Mouse (Mus musculus): ENCODE data around the gene Kctd21. TPM values are rescaled to one million over a fixed set of nuclear protein-coding genes. Genes with fewer than 3 reads are reported as not detected.

Kctd21 gene
- polyA plus RNA-seq, 1 experiment from 2014 or later = 5.3 TPM

DNA sequence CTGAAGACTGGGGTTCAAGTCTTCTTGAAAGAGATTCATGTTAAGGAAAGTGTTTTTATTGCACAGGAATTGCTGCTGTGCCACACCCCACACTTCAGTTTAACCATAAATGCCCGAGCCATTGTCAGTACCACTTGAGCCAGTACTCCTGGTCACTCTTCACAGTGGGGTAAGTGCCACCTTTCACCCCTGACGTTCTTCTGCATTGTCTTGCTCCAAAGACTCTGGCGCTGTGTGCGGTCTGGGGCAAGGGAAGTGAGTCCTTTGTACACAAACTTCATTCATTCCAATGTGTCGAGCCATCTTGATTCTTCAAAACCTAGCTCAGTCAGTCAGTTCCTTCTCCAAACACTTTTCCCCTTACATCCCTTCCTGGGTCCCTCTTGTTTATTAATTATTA is 28.0 kb downstream of the Kctd21 start:
- Histone ChIP-seq H3K9me3 (replicated peaks; ENCODE audit: control insufficient read depth, low read length) (no peaks in the 10 kb centered on the region), H3K27ac (ENCODE audit: low read length) (no peak overlapping the region), H3K4me2 (ENCODE audit: low read depth, low read length) (no peak overlapping the region), H3K36me3 (ENCODE audit: control insufficient read depth, insufficient read depth, low read length) (no peaks in the 10 kb centered on the region), H3K27me3 (ENCODE audit: control insufficient read depth, insufficient read depth, low read length) (no peaks in the 10 kb centered on the region), H3K4me3 (replicated peaks; ENCODE audit: low read length) (no peak overlapping the region), H3K9ac (ENCODE audit: low read length) (no peak overlapping the region), H3K4me1 (ENCODE audit: control insufficient read depth, insufficient read depth, low read length) (no peaks in the 10 kb centered on the region)
- no peak for ATAC-seq (ENCODE audit: insufficient read depth, low FRiP score)
- 65% methylated on average over 5 of the region's 5 CpGs for WGBS

DNA sequence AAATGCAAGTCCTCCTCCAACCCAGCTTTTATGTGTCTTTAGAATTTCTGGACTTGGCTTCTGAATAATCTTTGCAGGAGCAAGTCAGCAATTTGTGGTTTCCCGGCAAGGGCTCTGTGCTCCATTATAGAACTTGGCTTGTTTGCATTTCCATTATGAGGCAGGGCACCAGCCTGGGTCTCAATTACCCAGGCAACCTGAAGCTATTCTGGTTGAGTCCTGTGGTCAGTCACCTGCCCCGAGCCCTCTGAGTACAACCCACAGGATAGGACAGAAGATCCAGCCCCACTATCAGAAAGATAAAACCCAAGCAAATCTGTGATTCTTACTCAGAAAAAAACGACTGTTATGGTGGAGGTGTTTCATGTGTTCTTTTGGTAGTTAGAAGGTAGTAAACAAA is 28.8 kb downstream of the Kctd21 start:
- Histone ChIP-seq H3K27ac (ENCODE audit: low read length) (no peak overlapping the region), H3K4me3 (replicated peaks; ENCODE audit: low read length) (no peak overlapping the region), H3K9me3 (replicated peaks; ENCODE audit: control insufficient read depth, low read length) (no peaks in the 10 kb centered on the region), H3K4me2 (ENCODE audit: low read depth, low read length) (no peak overlapping the region), H3K9ac (ENCODE audit: low read length) (no peak overlapping the region), H3K36me3 (ENCODE audit: control insufficient read depth, insufficient read depth, low read length) (no peaks in the 10 kb centered on the region), H3K27me3 (ENCODE audit: control insufficient read depth, insufficient read depth, low read length) (no peaks in the 10 kb centered on the region), H3K4me1 (ENCODE audit: control insufficient read depth, insufficient read depth, low read length) (no peaks in the 10 kb centered on the region)
- WGBS = 51% methylated on average over 3 of the region's 3 CpGs
- ATAC-seq (ENCODE audit: insufficient read depth, low FRiP score) = no peak

DNA sequence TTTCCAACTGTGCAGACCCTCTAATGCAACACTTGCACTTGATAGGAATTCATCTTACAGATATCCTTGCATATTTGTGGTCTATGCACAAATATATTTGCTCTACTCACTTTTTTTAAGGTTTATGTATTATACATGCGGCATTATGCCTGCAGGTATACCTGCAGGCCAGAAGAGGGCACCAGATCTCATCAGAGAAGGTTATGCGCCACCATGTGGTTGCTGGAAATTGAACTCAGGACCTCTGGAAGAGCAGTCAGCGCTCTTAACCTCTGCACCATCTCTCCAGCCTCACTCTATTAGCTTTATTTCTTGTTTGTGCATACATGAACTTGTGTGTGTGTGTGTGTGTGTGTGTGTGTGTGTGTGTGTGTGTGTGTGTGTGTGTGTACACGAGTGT is 29.3 kb downstream of the Kctd21 start:
- Histone ChIP-seq H3K27ac (ENCODE audit: low read length) (no peak overlapping the region), H3K9me3 (replicated peaks; ENCODE audit: control insufficient read depth, low read length) (no peaks in the 10 kb centered on the region), H3K9ac (ENCODE audit: low read length) (no peak overlapping the region), H3K36me3 (ENCODE audit: control insufficient read depth, insufficient read depth, low read length) (no peaks in the 10 kb centered on the region), H3K4me1 (ENCODE audit: control insufficient read depth, insufficient read depth, low read length) (no peaks in the 10 kb centered on the region), H3K4me2 (ENCODE audit: low read depth, low read length) (no peak overlapping the region), H3K27me3 (ENCODE audit: control insufficient read depth, insufficient read depth, low read length) (no peaks in the 10 kb centered on the region), H3K4me3 (replicated peaks; ENCODE audit: low read length) (no peak overlapping the region)
- 29% methylated on average over 4 of the region's 4 CpGs for WGBS
- ATAC-seq (ENCODE audit: insufficient read depth, low FRiP score) = no peak

DNA sequence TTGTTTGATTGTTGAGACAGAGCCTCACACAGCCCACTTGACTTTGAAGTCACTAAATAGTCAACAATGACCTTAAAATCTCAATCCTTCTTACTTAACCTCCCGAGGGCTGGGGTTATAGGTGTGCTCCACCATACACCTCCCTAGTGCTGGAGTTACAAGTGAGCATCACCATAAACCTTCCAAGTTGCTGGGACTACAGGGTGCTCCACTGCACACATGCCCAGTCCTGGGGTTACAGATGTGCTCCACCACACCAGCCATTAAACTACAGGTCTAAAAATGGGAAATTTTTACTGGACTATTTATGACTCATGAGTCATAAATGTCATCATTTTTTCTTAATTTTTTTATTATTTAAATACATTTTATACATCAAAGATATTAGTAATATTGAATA is 33.8 kb downstream of the Kctd21 start:
- Histone ChIP-seq H3K4me3 (replicated peaks; ENCODE audit: low read length) (no peak overlapping the region), H3K4me2 (ENCODE audit: low read depth, low read length) (no peak overlapping the region), H3K27ac (ENCODE audit: low read length) (no peak overlapping the region), H3K9ac (ENCODE audit: low read length) (no peak overlapping the region), H3K4me1 (ENCODE audit: control insufficient read depth, insufficient read depth, low read length) (0 out of 2 replicates have a peak, but pooled peaks cover 2% of the 10 kb centered on the region), H3K9me3 (replicated peaks; ENCODE audit: control insufficient read depth, low read length) (no peaks in the 10 kb centered on the region), H3K36me3 (ENCODE audit: control insufficient read depth, insufficient read depth, low read length) (no peaks in the 10 kb centered on the region), H3K27me3 (ENCODE audit: control insufficient read depth, insufficient read depth, low read length) (no peaks in the 10 kb centered on the region)
- no peak for ATAC-seq (ENCODE audit: insufficient read depth, low FRiP score)
- 73% methylated on average over 1 of the region's 1 CpGs for WGBS

DNA sequence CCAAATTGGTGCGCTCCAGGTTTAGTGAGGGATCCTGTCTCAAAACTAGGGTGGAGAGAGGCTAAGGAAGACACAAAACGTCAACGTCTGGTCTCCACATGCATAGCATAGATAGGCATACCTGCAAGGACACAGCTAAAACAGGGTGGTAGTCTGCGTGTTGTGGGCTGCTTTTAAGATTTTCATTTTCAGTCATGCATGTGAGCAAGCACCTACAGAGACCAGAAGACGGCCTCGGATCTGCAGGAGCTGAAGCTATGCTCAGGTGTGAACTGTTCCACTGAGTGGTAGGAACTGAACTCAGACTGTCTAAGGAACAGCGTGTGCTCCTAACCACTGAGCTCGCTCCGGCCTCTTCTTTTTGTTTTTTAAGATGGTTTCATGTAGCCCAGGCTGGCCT is 43.0 kb downstream of the Kctd21 start:
- WGBS = 96% methylated on average over 9 of the region's 9 CpGs
- Histone ChIP-seq H3K4me2 (ENCODE audit: low read depth, low read length) (no peak overlapping the region), H3K9ac (ENCODE audit: low read length) (no peak overlapping the region), H3K4me3 (replicated peaks; ENCODE audit: low read length) (no peak overlapping the region), H3K36me3 (ENCODE audit: control insufficient read depth, insufficient read depth, low read length) (peaks cover 16% of the 10 kb centered on the region), H3K4me1 (ENCODE audit: control insufficient read depth, insufficient read depth, low read length) (peaks cover 12% of the 10 kb centered on the region), H3K27ac (ENCODE audit: low read length) (no peak overlapping the region), H3K27me3 (ENCODE audit: control insufficient read depth, insufficient read depth, low read length) (no peaks in the 10 kb centered on the region), H3K9me3 (replicated peaks; ENCODE audit: control insufficient read depth, low read length) (no peaks in the 10 kb centered on the region)
- no peak for ATAC-seq (ENCODE audit: insufficient read depth, low FRiP score)

DNA sequence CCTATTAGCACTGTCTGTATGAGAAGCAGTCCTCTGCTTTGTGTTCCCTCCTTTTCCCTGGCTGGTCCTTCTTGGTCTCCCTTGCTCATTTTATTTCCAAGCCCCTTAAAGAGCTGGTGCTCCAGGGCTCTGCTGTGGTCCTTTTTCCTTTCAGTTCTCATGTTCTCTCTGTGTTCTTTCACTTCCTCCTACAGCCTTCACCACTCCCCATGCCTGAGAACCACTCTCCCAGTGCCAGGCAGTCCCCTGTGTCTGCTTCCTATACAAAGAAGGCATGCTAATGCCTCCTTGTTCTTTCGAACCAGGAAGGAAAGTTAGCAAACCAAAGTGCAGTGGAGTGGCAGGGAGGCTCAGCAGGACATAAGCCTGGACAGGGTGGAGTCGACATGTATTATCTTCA is 43.8 kb downstream of the Kctd21 start:
- ATAC-seq (ENCODE audit: insufficient read depth, low FRiP score) = no peak
- Histone ChIP-seq H3K27ac (ENCODE audit: low read length) (no peak overlapping the region), H3K27me3 (ENCODE audit: control insufficient read depth, insufficient read depth, low read length) (no peaks in the 10 kb centered on the region), H3K9me3 (replicated peaks; ENCODE audit: control insufficient read depth, low read length) (no peaks in the 10 kb centered on the region), H3K4me3 (replicated peaks; ENCODE audit: low read length) (no peak overlapping the region), H3K9ac (ENCODE audit: low read length) (no peak overlapping the region), H3K4me2 (ENCODE audit: low read depth, low read length) (no peak overlapping the region), H3K36me3 (ENCODE audit: control insufficient read depth, insufficient read depth, low read length) (peaks cover 16% of the 10 kb centered on the region), H3K4me1 (ENCODE audit: control insufficient read depth, insufficient read depth, low read length) (peaks cover 10% of the 10 kb centered on the region)
- WGBS = 72% methylated on average over 2 of the region's 2 CpGs

DNA sequence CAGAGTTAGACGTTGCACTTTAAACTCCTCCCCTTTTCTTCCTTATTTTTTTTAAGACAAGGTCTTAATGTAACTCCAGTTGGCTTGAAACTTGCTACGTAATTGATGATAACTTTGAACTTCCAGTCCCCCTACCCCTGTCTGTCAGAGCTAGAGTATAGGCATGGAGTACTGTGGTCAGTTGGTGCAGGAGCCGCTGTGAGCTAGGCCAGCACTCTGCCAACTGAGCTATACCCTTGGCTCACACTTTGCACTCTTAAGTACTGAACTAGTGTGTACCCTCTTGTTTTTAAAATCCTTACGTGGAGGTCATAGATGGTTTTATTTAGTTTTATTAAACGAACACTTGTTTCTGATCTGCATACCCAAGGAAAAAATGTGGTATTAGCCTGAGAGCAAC is 47.2 kb downstream of the Kctd21 start:
- no peaks in the 10 kb centered on the region for H3K9me3 ChIP-seq (replicated peaks; ENCODE audit: control insufficient read depth, low read length)
- no peaks in the 10 kb centered on the region for H3K4me1 ChIP-seq (ENCODE audit: control insufficient read depth, insufficient read depth, low read length)
- H3K4me3 ChIP-seq (replicated peaks; ENCODE audit: low read length) = no peak overlapping the region
- no peaks in the 10 kb centered on the region for H3K27me3 ChIP-seq (ENCODE audit: control insufficient read depth, insufficient read depth, low read length)
- no peak for ATAC-seq (ENCODE audit: insufficient read depth, low FRiP score)
- peaks cover 21% of the 10 kb centered on the region for H3K36me3 ChIP-seq (ENCODE audit: control insufficient read depth, insufficient read depth, low read length)
- 88% methylated on average over 5 of the region's 5 CpGs for WGBS
- no peak overlapping the region for H3K27ac ChIP-seq (ENCODE audit: low read length)
- H3K4me2 ChIP-seq (ENCODE audit: low read depth, low read length) = no peak overlapping the region
- no peak overlapping the region for H3K9ac ChIP-seq (ENCODE audit: low read length)

DNA sequence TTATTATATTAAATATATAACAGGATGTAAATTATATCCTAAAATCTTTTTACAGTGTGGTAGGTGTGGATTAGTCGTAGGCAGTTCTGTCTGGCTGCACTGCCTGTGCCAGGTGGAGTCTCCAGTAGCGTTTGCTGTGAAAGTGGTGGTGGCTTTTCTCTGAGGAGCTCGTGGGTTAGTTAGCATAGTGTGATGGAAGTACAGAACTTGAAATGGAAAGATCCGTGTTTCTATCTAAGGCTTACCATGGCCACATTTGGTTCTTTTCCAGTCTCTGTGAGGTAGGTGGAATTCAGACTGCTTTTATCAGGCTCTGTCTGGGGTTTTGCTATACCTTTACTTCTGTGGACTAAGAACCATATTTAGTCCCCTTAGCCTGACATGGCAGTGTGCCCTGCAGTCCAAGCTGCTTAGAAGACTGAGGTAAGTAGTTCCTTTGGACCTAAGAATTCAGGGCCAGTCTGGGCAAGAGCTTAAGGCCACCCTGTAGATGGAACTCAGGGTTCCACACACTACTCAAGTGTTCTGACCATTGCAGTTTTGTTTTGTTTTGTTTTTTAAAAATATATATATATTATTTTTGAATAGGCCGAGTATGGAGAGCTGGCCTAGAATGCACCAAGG is 48.5 kb downstream of the Kctd21 start:
- no peak for ATAC-seq (ENCODE audit: insufficient read depth, low FRiP score)
- Histone ChIP-seq H3K36me3 (ENCODE audit: control insufficient read depth, insufficient read depth, low read length) (peaks cover 29% of the 10 kb centered on the region), H3K4me2 (ENCODE audit: low read depth, low read length) (no peak overlapping the region), H3K4me3 (replicated peaks; ENCODE audit: low read length) (no peak overlapping the region), H3K9ac (ENCODE audit: low read length) (no peak overlapping the region), H3K4me1 (ENCODE audit: control insufficient read depth, insufficient read depth, low read length) (no peaks in the 10 kb centered on the region), H3K9me3 (replicated peaks; ENCODE audit: control insufficient read depth, low read length) (no peaks in the 10 kb centered on the region), H3K27me3 (ENCODE audit: control insufficient read depth, insufficient read depth, low read length) (no peaks in the 10 kb centered on the region), H3K27ac (ENCODE audit: low read length) (no peak overlapping the region)
- 92% methylated on average over 5 of the region's 5 CpGs for WGBS

DNA sequence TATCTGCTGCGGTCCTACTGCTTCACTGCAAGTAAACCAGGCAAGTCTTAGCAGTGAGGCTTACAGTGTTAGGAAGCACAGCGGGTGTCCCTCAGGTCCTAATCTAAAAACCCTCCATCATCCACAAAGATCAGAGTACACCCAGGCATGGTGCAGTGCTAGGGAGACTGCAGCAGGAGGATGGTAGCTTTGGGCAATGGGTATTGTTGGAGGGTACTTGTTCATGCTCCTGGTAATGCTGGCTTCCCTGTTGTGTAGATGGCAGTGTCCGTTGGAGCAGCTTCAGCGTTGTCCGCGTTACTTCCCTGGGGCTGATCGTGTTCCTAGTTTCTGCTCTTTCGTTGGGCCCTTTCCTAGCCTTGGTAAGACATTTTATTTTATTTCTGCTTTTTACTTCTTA is 50.5 kb downstream of the Kctd21 start:
- H3K9me3 ChIP-seq (replicated peaks; ENCODE audit: control insufficient read depth, low read length) = no peaks in the 10 kb centered on the region
- ATAC-seq (ENCODE audit: insufficient read depth, low FRiP score) = no peak
- H3K27ac ChIP-seq (ENCODE audit: low read length) = no peak overlapping the region
- H3K36me3 ChIP-seq (ENCODE audit: control insufficient read depth, insufficient read depth, low read length) = peaks cover 26% of the 10 kb centered on the region
- no peak overlapping the region for H3K4me3 ChIP-seq (replicated peaks; ENCODE audit: low read length)
- H3K27me3 ChIP-seq (ENCODE audit: control insufficient read depth, insufficient read depth, low read length) = no peaks in the 10 kb centered on the region
- H3K9ac ChIP-seq (ENCODE audit: low read length) = no peak overlapping the region
- H3K4me1 ChIP-seq (ENCODE audit: control insufficient read depth, insufficient read depth, low read length) = no peaks in the 10 kb centered on the region
- WGBS = 95% methylated on average over 8 of the region's 8 CpGs
- H3K4me2 ChIP-seq (ENCODE audit: low read depth, low read length) = no peak overlapping the region
